Mouse (Mus musculus) neural tube, embryonic 10.5 days (tissue): ENCODE measurements around the gene Dhx15.

Source experiments
- DNase-seq: peaks from one replicate; pipeline ENCODE4 v3.0.0-alpha.2; 2017; ENCODE audit warnings: low spot score; ENCODE audit errors: extremely low spot score

The Dhx15 gene

GRCm38 (mm10) chr5:52110808-52111663, 79.3 kb downstream of the Dhx15 start:
- DNase-seq, result no peak
